Mouse (Mus musculus) erythroblast, embryonic 14.5 days (primary cell): ENCODE results near the gene Ap1m2.

Experiments used
- GATA1 ChIP-seq: IDR thresholded peaks from 2 replicates; pipeline ENCODE4 v1.6.1; 2012; ENCODE audit warnings: low read length, inconsistent platforms, mixed read lengths
- TAL1 ChIP-seq: IDR thresholded peaks from 3 replicates; pipeline ENCODE4 v1.6.1; 2012; ENCODE audit warnings: low read length, inconsistent platforms, mixed read lengths

GRCm38 (mm10) chr9:21291022-21291787 lies 20.9 kb downstream of the Ap1m2 start, which contains the start of gene Cdkn2d:
- TF ChIP-seq GATA1 (no peak), TAL1 (no peak)
